Mouse (Mus musculus): ENCODE measurements around the gene Rif1.
A peak's percentile ranks its signal among the peaks of the same experiment; 100 is the strongest.
"Not testable (repeated sequence)": the region's sequence is repeated elsewhere in the genome, so short reads cannot be mapped to it uniquely, and the experiment has no call there.

Rif1 gene

GRCm38 (mm10) chr2:52071241-52071991 lies 1.2 kb upstream of the Rif1 start:
- no peak for DNase-seq (ENCODE audit: low spot score in 2 of 2)

GRCm38 (mm10) chr2:52072065-52072490 lies 554 bp upstream of the Rif1 start:
- DNase-seq (ENCODE audit: low spot score in 2 of 2), result no peak

- peak in 1 of 2 experiments; percentile 5 for DNase-seq (ENCODE audit: low spot score in 2 of 2)
Observed at GRCm38 (mm10) chr2:52073141-52073904, 691 bp downstream of the Rif1 start.

- DNase-seq (ENCODE audit: low spot score in 2 of 2), result no peak
Observed at GRCm38 (mm10) chr2:52078666-52079065, 6.0 kb downstream of the Rif1 start.

- DNase-seq (ENCODE audit: low spot score in 2 of 2), result no peak
Observed at GRCm38 (mm10) chr2:52084013-52084412, 11.4 kb downstream of the Rif1 start.

GRCm38 (mm10) chr2:52084571-52084970 lies 11.9 kb downstream of the Rif1 start:
- no peak for DNase-seq (ENCODE audit: low spot score in 2 of 2)

- DNase-seq (ENCODE audit: low spot score in 2 of 2), result no peak
Observed at GRCm38 (mm10) chr2:52114086-52114485, 41.5 kb downstream of the Rif1 start.

- not testable (repeated sequence) for DNase-seq (ENCODE audit: low spot score in 2 of 2)
Observed at GRCm38 (mm10) chr2:52131370-52131769, 58.7 kb downstream of the Rif1 start.

GRCm38 (mm10) chr2:52133351-52133750 lies 60.7 kb downstream of the Rif1 start:
- DNase-seq (ENCODE audit: low spot score in 2 of 2), result no peak

- DNase-seq (ENCODE audit: low spot score in 2 of 2), result no peak
Observed at GRCm38 (mm10) chr2:52153064-52153463, 80.4 kb downstream of the Rif1 start.

- no peak for DNase-seq (ENCODE audit: low spot score in 2 of 2)
Observed at GRCm38 (mm10) chr2:52169243-52170005, 96.8 kb downstream of the Rif1 start.
